Mouse (Mus musculus): ENCODE data around the gene Gm6096. TPM values are rescaled to one million over a fixed set of nuclear protein-coding genes. Genes with fewer than 3 reads are reported as not detected.

The Gm6096 gene
- polyA plus RNA-seq, 1 experiment from 2014 or later: not detected

GRCm38 (mm10) chr7:34277656-34278055 lies 26.8 kb downstream of the Gm6096 start:
- Histone ChIP-seq H3K9ac (no peak overlapping the region), H3K27ac (no peak overlapping the region), H3K4me3 (replicated peaks) (no peak overlapping the region), H3K9me3 (replicated peaks) (no peaks in the 10 kb centered on the region), H3K27me3 (no peaks in the 10 kb centered on the region), H3K4me1 (no peaks in the 10 kb centered on the region), H3K36me3 (peaks cover 22% of the 10 kb centered on the region), H3K4me2 (no peak overlapping the region)
- WGBS: 92% methylated on average over 2 of the region's 2 CpGs
- ATAC-seq (replicated peaks; ENCODE audit: low FRiP score): no peak

DNA sequence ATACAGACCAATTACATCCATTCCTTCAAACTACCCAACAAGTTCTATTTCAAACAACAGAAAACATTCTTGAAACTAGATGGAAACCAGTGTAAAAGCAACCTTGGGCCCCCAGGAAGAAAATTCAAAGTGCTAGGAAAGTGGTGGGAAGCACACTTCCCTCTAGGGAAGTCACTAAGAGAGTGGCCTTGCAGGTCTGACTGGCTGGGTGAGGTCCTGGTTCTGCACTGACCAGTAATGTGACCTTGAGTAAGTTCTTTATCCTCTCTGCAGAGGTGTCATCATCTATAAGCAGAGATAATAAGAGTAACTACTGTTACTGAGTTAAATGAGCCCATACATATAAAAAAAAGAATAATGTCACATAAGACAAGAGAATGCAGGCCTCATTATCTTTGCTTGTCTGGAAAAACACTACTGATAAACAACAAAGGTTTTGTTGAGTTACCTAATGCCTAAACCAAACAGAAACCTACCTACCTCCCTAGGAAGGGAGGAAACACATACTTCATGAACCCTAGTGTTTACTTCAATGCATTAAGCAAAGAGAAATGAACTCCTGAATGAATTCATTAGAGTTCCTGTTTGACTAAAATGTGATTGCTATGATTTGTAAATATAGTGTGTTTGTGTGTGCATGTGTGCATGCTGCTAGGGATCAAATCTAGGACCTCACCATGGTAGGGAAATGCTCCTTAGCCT lies 39.8 kb downstream of the Gm6096 start:
- Histone ChIP-seq H3K4me1 (no peaks in the 10 kb centered on the region), H3K9ac (no peak overlapping the region), H3K27me3 (no peaks in the 10 kb centered on the region), H3K4me3 (replicated peaks) (no peak overlapping the region), H3K27ac (peak overlapping the region; percentile 52), H3K36me3 (peaks cover 2% of the 10 kb centered on the region), H3K4me2 (no peak overlapping the region), H3K9me3 (replicated peaks) (no peaks in the 10 kb centered on the region)
- ATAC-seq (replicated peaks; ENCODE audit: low FRiP score): no peak

DNA sequence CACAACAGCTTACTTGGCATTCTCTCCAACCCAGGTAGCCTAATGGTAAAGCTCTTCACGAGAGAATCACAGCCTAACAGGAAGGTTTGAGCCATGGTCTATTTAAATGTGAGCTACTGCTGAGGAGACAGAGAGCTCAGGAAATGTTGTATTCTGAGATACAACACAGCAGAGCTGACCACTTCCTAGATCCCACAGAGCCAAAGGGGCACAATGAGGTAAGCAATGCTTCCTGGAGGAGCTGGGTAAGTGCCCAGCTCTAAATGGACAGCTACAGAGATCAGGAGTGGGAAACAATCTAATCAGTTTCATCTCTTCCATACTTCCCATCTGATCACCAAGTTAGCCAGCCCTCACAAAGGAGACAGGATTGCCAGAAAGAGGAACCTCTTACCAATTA lies 40.4 kb downstream of the Gm6096 start:
- 66% methylated on average over 1 of the region's 1 CpGs for WGBS
- no peak for ATAC-seq (replicated peaks; ENCODE audit: low FRiP score)
- peak overlapping the region; percentile 52 for H3K27ac ChIP-seq
- no peak overlapping the region for H3K4me2 ChIP-seq
- no peak overlapping the region for H3K4me3 ChIP-seq (replicated peaks)
- H3K9me3 ChIP-seq (replicated peaks): no peaks in the 10 kb centered on the region
- H3K9ac ChIP-seq: no peak overlapping the region
- H3K4me1 ChIP-seq: no peaks in the 10 kb centered on the region
- peaks cover 4% of the 10 kb centered on the region; the same call in 1 of the 2 replicates for H3K36me3 ChIP-seq
- H3K27me3 ChIP-seq: no peaks in the 10 kb centered on the region

- no peak overlapping the region for H3K4me3 ChIP-seq (replicated peaks)
- 80% methylated on average over 2 of the region's 2 CpGs for WGBS
- no peak overlapping the region for H3K9ac ChIP-seq
- H3K36me3 ChIP-seq: peaks cover 7% of the 10 kb centered on the region; the same call in 1 of the 2 replicates
- no peaks in the 10 kb centered on the region for H3K27me3 ChIP-seq
- no peak for ATAC-seq (replicated peaks; ENCODE audit: low FRiP score)
- no peaks in the 10 kb centered on the region for H3K9me3 ChIP-seq (replicated peaks)
- H3K4me2 ChIP-seq: no peak overlapping the region
- H3K4me1 ChIP-seq: no peaks in the 10 kb centered on the region
- H3K27ac ChIP-seq: no peak overlapping the region
Measured at GRCm38 (mm10) chr7:34292633-34293032, 41.8 kb downstream of the Gm6096 start.

GRCm38 (mm10) chr7:34296124-34296523 lies 45.3 kb downstream of the Gm6096 start:
- WGBS: 95% methylated on average over 3 of the region's 3 CpGs
- peaks cover 3% of the 10 kb centered on the region for H3K4me1 ChIP-seq
- no peak overlapping the region for H3K9ac ChIP-seq
- H3K27ac ChIP-seq: no peak overlapping the region
- H3K27me3 ChIP-seq: no peaks in the 10 kb centered on the region
- ATAC-seq (replicated peaks; ENCODE audit: low FRiP score): no peak
- no peak overlapping the region for H3K4me2 ChIP-seq
- no peak overlapping the region for H3K4me3 ChIP-seq (replicated peaks)
- H3K36me3 ChIP-seq: peaks cover 7% of the 10 kb centered on the region
- no peaks in the 10 kb centered on the region for H3K9me3 ChIP-seq (replicated peaks)

DNA sequence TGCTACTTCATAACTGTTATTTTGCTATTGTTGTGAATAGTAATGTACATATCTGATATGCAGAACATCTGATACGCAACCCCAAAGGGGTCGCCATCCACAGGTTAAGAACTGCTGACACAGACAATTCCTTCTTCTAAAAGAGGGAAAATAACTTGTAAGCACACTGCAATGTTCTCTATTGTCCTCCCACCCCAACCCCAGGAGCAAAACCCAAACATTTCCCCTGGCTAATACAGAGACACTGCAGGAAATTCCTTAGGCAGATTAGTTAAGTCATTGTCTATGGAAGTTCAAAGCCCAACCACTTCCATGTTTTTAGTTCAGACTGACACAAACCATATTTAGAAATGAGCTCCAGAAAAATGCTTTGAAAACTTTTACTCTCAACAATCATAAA lies 48.0 kb downstream of the Gm6096 start:
- no peak for ATAC-seq (replicated peaks; ENCODE audit: low FRiP score)
- H3K36me3 ChIP-seq: peaks cover 15% of the 10 kb centered on the region
- no peaks in the 10 kb centered on the region for H3K27me3 ChIP-seq
- 0 out of 2 replicates have a peak overlapping the region, but pooled peaks have one; percentile 57 for H3K27ac ChIP-seq
- no peak overlapping the region for H3K4me3 ChIP-seq (replicated peaks)
- WGBS: 97% methylated on average over 2 of the region's 2 CpGs
- no peak overlapping the region for H3K4me2 ChIP-seq
- H3K4me1 ChIP-seq: peaks cover 9% of the 10 kb centered on the region
- no peaks in the 10 kb centered on the region for H3K9me3 ChIP-seq (replicated peaks)
- no peak overlapping the region for H3K9ac ChIP-seq

Other genes with a start within 250 kb of the Gm6096 start
- not detected in 2 replicates for gene Scgb2b27, start 237.1 kb upstream of the Gm6096 start, polyA plus RNA-seq (2015; fragmentation: Nextera tagmentation; extraction: Ambion mirVana)
- gene Scgb1b27, start 229.6 kb upstream of the Gm6096 start, polyA plus RNA-seq (2015; fragmentation: Nextera tagmentation; extraction: Ambion mirVana): not detected in 2 replicates
- gene Scgb1b30, start 155.6 kb upstream of the Gm6096 start, polyA plus RNA-seq (2015; fragmentation: Nextera tagmentation; extraction: Ambion mirVana): not detected in 2 replicates
- 6.3 and 8.2 TPM in 2 replicates for gene Wtip, start 117.8 kb upstream of the Gm6096 start, polyA plus RNA-seq (2015; fragmentation: Nextera tagmentation; extraction: Ambion mirVana)
- gene Uba2, start 81.4 kb upstream of the Gm6096 start, polyA plus RNA-seq (2015; fragmentation: Nextera tagmentation; extraction: Ambion mirVana): 221 and 223 TPM in 2 replicates
- gene Pdcd2l, start 54.4 kb upstream of the Gm6096 start, polyA plus RNA-seq (2015; fragmentation: Nextera tagmentation; extraction: Ambion mirVana): 64.8 and 67.7 TPM in 2 replicates
- 381 and 404 TPM in 2 replicates for gene Gpi1, start 20.7 kb upstream of the Gm6096 start, polyA plus RNA-seq (2015; fragmentation: Nextera tagmentation; extraction: Ambion mirVana)
- gene 4931406P16Rik, start 62.5 kb downstream of the Gm6096 start, polyA plus RNA-seq (2015; fragmentation: Nextera tagmentation; extraction: Ambion mirVana): 38.4 and 41.5 TPM in 2 replicates
- gene Lsm14a, start 142.3 kb downstream of the Gm6096 start, polyA plus RNA-seq (2015; fragmentation: Nextera tagmentation; extraction: Ambion mirVana): 90.0 and 93.8 TPM in 2 replicates